Mouse (Mus musculus) forebrain, embryonic 13.5 days (tissue): ENCODE results near the gene Hdgfl3. TPM values are rescaled to one million over a fixed set of nuclear protein-coding genes. Genes with fewer than 3 reads are reported as not detected.

Experiments used
- ATAC-seq: fragments of 200-750 bp; cut with Nextera tagmentation; 2 replicates; pipeline ENCODE4 v1.8.0; 2017
- H3K27ac ChIP-seq: fragments of 300-500 bp; sonication (generic); 2 replicates; pipeline ENCODE4 v1.5.1; 2015; ENCODE audit warnings: inconsistent platforms, mild to moderate bottlenecking, moderate library complexity
- H3K27me3 ChIP-seq: fragments of 300-500 bp; sonication (generic); 2 replicates; pipeline ENCODE4 v1.6.1; 2015; ENCODE audit warnings: mild to moderate bottlenecking, inconsistent platforms
- H3K36me3 ChIP-seq: fragments of 300-500 bp; sonication (generic); 2 replicates; pipeline ENCODE4 v1.6.1; 2015; ENCODE audit warnings: mild to moderate bottlenecking, inconsistent platforms; ENCODE audit not compliant: poor library complexity, severe bottlenecking
- H3K4me1 ChIP-seq: fragments of 300-500 bp; sonication (generic); 2 replicates; pipeline ENCODE4 v1.6.1; 2015; ENCODE audit warnings: inconsistent platforms
- H3K4me2 ChIP-seq: fragments of 300-500 bp; sonication (generic); 2 replicates; pipeline ENCODE4 v1.6.1; 2015; ENCODE audit warnings: inconsistent platforms, mild to moderate bottlenecking, moderate library complexity
- H3K4me3 ChIP-seq: fragments of 300-500 bp; sonication (generic); 2 replicates; pipeline ENCODE4 v1.5.1; 2015; ENCODE audit warnings: mild to moderate bottlenecking, inconsistent platforms
- H3K9ac ChIP-seq: fragments of 300-500 bp; sonication (generic); 2 replicates; pipeline ENCODE4 v1.6.1; 2015; ENCODE audit warnings: mild to moderate bottlenecking, inconsistent platforms
- H3K9me3 ChIP-seq: fragments of 300-500 bp; sonication (generic); replicated peaks from 2 replicates; pipeline ENCODE4 v1.6.1; 2016; ENCODE audit warnings: inconsistent platforms
- WGBS: fragments of 180-500 bp; shearing (Covaris S2); methylation state at CpG from one replicate; pipeline ENCODE4 v1.1.7; 2015; 5-methylcytosine and 5-hydroxymethylcytosine counted together
- polyA plus RNA-seq: library from polyadenylated mRNA; unstranded; fragments of >200 nt; fragmentation: Nextera tagmentation; extraction: Ambion mirVana; gene quantifications from 2 replicates; pipeline ENCODE4 v1.2.1, GENCODE M21; 2015

Gene Hdgfl3
- polyA plus RNA-seq, 1 experiment from 2014 or later = 51.3 TPM

DNA sequence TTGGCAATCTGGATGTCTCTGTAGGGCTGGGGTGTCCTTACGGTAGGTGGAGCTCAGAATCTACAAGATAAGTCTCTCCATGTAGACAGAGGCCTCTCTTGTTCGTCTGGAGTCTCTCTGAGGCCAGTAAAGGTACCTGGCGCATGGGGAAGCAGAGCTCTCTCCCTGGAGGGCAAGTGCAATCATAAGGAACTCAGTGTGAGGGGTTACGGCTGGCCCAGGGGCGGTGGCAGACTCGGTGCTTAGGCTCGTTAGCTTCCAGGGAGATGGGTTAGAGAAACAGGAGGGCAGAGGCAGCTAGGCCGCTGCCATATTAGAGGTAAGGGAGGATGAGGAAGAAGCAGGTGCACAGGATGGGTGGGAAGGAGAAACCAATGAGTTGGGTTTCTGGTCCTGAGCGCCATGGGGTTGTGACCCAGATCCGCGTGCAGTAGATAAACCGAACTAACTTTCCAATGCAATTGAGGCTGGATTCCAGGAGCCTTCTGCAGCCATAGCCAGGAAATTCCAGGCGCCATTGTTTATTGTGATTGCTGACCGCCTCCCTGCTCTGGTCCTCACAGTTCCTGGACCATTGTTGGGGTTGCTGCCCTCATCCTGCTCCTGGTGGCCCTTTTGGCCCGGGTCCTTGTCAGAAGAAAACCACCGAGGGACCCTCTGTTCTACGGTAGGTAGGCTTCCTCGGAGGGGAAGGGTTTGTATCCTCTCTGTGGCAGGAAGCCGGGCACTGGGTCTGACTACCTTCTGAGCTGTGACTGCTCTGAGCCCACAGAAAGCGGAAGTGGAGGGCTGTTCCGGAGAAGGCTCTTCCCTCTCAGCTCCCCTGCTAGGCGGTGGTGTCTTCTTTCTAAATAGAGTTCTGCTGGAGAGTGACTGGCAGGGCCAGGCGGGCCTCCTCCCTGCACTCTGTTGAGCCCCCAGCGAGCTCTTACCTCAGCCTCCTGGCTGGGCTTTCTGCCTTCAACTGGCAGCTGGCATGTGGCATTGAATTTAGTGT lies 71.4 kb downstream of the Hdgfl3 start:
- Histone ChIP-seq H3K27me3 (peaks cover 20% of the 10 kb centered on the region), H3K4me2 (no peak overlapping the region), H3K36me3 (no peaks in the 10 kb centered on the region; the same call in 1 of the 2 replicates), H3K9ac (no peak overlapping the region), H3K9me3 (no peaks in the 10 kb centered on the region), H3K4me3 (no peak overlapping the region), H3K4me1 (peaks cover 19% of the 10 kb centered on the region), H3K27ac (no peak overlapping the region)
- no peak for ATAC-seq
- 75% methylated on average over 24 of the region's 24 CpGs for WGBS

DNA sequence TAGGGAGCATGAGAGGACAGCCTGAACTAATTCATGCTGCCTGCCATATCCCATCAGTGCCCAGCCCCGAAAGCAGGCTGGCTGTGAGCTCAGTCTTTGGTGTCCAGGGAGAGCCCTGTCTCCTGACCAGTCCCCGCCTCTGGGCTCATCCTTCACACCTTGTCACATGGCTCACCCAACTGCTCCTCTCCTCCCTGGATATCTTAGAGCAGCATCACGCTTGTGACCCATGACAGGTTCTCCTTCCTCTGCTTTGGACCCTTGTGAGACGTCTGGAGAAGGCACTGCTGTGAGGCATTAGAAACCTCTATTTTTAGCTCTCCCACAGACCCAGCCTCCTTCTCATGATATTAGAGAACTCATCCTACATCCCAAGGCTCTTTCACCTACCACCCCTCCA lies 72.4 kb downstream of the Hdgfl3 start:
- H3K9ac ChIP-seq = no peak overlapping the region
- no peak for ATAC-seq
- no peak overlapping the region for H3K27ac ChIP-seq
- H3K27me3 ChIP-seq = peaks cover 30% of the 10 kb centered on the region
- H3K4me1 ChIP-seq = peaks cover 20% of the 10 kb centered on the region
- no peaks in the 10 kb centered on the region for H3K9me3 ChIP-seq
- no peak overlapping the region for H3K4me3 ChIP-seq
- no peak overlapping the region for H3K4me2 ChIP-seq
- WGBS = 85% methylated on average over 4 of the region's 4 CpGs
- H3K36me3 ChIP-seq = no peaks in the 10 kb centered on the region; the same call in 1 of the 2 replicates

DNA sequence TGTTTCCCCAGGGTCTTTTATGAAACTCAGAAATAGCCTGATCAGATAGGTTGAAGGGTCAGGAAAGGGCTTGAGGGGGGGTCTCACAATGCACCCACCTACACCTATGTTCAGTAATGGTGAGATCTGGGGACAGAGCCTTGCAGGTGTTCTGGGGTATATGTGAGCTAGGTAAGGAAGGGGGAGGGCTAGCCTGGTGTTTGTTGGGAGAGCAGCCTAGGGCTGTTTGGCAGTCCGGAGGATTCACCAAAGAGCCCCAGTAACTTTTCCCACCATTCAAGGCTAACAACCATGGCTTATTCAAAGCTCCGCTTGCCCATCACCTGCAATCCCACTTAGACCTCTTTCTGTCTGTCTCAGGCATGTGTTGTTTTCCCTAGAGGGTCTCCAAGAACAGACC lies 72.8 kb downstream of the Hdgfl3 start:
- Histone ChIP-seq H3K9me3 (no peaks in the 10 kb centered on the region), H3K4me3 (no peak overlapping the region), H3K27ac (no peak overlapping the region), H3K4me1 (peaks cover 20% of the 10 kb centered on the region), H3K27me3 (peaks cover 32% of the 10 kb centered on the region), H3K9ac (no peak overlapping the region), H3K4me2 (no peak overlapping the region), H3K36me3 (no peaks in the 10 kb centered on the region; the same call in 1 of the 2 replicates)
- no peak for ATAC-seq
- 89% methylated on average over 2 of the region's 2 CpGs for WGBS

DNA sequence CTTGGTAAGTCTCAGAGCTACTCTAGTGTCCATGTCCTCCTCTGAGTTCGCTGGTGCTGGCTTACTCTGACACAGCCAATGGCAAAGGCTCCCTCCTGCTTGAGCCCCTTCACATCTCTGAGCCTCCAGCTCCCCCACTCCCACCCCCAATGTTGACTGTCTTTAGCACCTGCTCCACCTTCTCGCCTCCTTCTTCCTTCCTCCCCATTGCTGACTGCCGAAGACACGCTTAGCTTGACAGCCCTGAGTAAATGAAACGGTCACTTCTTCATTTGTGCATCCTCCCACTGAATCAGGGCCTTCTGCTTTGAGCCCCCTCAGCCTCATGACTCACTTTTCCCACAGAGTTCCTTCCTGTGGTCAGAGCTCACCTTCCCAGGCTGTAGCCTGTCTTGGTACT lies 73.3 kb downstream of the Hdgfl3 start:
- Histone ChIP-seq H3K9me3 (no peaks in the 10 kb centered on the region), H3K4me3 (no peak overlapping the region), H3K4me1 (peaks cover 20% of the 10 kb centered on the region), H3K4me2 (no peak overlapping the region), H3K9ac (no peak overlapping the region), H3K27me3 (peaks cover 32% of the 10 kb centered on the region), H3K27ac (no peak overlapping the region), H3K36me3 (no peaks in the 10 kb centered on the region; the same call in 1 of the 2 replicates)
- 77% methylated on average over 5 of the region's 5 CpGs for WGBS
- no peak for ATAC-seq

DNA sequence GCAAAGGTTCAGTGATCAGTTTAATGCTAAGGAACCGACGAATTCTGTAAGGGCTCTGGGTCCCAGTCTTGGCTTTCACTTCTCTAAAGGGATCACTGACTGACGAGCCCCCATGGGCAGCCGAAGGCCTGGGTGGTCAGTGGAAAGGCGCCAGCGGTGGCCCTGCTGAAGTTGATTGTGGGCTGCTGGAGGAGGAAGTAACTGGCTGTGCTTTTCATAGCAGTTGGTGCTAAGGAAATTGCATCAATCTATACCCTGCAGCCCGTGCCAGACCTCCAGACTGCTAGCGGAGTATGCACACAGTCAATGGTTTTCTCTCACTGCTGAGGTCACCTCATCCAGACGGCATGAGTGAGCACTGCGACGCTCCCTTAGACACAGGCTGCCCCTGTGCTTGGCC lies 74.2 kb downstream of the Hdgfl3 start:
- 0 out of 2 replicates have a peak overlapping the region, but pooled peaks have one; percentile 76 for H3K9ac ChIP-seq
- H3K4me2 ChIP-seq = peak overlapping the region; percentile 98
- no peak overlapping the region for H3K27ac ChIP-seq
- H3K4me3 ChIP-seq = peak overlapping the region; percentile 67; the same call in 1 of the 2 replicates
- H3K9me3 ChIP-seq = no peaks in the 10 kb centered on the region
- peaks cover 20% of the 10 kb centered on the region for H3K4me1 ChIP-seq
- H3K36me3 ChIP-seq = no peaks in the 10 kb centered on the region; the same call in 1 of the 2 replicates
- WGBS = 56% methylated on average over 11 of the region's 11 CpGs
- no peak for ATAC-seq
- peaks cover 32% of the 10 kb centered on the region for H3K27me3 ChIP-seq

DNA sequence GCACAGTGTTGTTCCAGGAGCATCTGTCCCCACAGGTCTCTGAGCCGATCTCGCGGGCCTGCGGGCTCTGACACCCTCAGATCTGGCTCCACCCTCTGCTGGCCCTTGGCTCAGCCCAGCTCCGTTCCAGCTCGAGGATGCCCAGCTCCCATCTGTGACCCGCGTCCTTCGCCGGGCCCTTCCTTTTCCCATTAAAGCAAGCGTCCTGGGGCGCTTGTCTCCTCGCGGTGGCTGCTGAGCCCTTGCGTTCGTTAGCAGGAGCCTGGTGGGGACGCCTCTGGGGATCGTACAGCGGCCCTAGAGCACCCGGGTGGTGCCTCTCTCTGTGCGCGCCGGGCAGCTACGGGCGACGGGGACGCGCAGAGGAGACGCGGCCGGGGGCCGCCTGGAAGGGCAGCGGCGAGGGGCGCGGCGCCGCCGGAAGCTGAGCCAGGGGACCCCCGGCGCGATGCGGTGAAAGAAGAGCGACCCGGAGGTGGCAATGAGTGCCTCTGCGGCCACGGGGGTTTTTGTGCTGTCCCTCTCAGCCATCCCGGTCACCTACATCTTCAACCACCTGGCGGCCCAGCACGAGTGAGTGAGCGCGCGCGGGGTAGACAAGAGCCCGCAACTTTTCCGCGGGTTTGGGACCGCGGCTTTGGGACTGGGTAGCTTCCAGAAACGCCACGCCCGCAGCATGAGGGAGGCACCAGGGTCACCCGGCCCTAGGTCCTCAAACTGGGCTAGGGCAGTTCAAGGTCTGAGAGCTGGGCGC lies 75.1 kb downstream of the Hdgfl3 start, which contains the start of gene Tm6sf1:
TSS of gene Tm6sf1 (plus strand) at position 34 of the 754 bp plus-strand sequence.
- Histone ChIP-seq H3K9ac (peak within 1 kb of the TSS; percentile 76), H3K4me3 (peak within 1 kb of the TSS; percentile 67), H3K36me3 (no peaks in the 10 kb centered on the region), H3K4me1 (peaks cover 26% of the 10 kb centered on the region), H3K27ac (no peak within 1 kb of the TSS), H3K9me3 (no peaks in the 10 kb centered on the region), H3K27me3 (peaks cover 32% of the 10 kb centered on the region), H3K4me2 (peak within 1 kb of the TSS; percentile 98)
- ATAC-seq = peak; percentile 84
- under 1% methylated on average over 64 of the region's 64 CpGs for WGBS

DNA sequence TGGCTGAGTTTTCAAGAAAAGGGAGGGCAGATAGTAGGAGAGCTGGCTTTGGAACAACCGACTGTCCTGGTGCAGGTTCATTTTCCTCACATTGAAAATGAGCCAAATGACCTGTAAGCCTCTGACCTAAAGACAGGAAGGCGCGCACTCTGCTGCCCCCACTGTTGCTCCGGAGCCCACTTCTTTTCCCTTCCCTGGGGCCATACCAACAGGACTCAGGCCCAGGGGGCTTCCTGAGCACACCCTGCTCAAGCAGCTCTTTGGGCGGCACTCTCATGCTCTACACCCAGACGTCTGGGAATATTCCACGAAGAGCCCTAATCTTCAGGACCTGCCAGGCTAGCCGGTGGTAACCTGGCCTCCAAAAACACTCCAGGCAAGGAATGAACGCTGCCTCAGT lies 76.0 kb downstream of the Hdgfl3 start:
- Histone ChIP-seq H3K27ac (no peak overlapping the region), H3K4me3 (peak overlapping the region; percentile 67), H3K4me2 (peak overlapping the region; percentile 98), H3K9me3 (no peaks in the 10 kb centered on the region), H3K36me3 (no peaks in the 10 kb centered on the region), H3K9ac (no peak overlapping the region; the same call in 1 of the 2 replicates), H3K4me1 (peaks cover 26% of the 10 kb centered on the region), H3K27me3 (peaks cover 32% of the 10 kb centered on the region)
- ATAC-seq = no peak
- 9% methylated on average over 9 of the region's 9 CpGs for WGBS

DNA sequence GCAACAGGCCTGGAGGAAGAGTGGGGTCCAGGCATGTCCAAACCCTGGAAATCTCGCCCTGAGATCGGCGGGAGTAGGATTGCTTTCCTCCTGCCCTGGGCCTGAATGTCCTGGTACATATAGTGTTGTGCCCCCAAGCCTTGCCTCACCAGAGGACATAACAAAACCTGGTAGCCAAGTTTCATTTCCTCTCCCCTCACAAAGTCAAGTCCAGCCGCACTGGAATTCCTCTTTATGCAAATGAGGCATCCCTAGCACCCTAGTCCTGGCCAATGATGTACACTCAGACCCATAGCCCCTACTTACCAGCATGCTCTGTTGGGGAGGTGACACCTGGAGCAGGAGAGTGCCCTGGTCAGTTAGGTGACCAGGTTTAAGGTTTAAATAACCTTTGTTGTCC lies 78.1 kb downstream of the Hdgfl3 start:
- H3K4me3 ChIP-seq = no peak overlapping the region
- peaks cover 32% of the 10 kb centered on the region for H3K27me3 ChIP-seq
- no peaks in the 10 kb centered on the region for H3K9me3 ChIP-seq
- H3K4me2 ChIP-seq = no peak overlapping the region
- H3K4me1 ChIP-seq = peaks cover 26% of the 10 kb centered on the region
- H3K9ac ChIP-seq = no peak overlapping the region
- 84% methylated on average over 4 of the region's 4 CpGs for WGBS
- ATAC-seq = no peak
- no peaks in the 10 kb centered on the region for H3K36me3 ChIP-seq
- no peak overlapping the region for H3K27ac ChIP-seq

DNA sequence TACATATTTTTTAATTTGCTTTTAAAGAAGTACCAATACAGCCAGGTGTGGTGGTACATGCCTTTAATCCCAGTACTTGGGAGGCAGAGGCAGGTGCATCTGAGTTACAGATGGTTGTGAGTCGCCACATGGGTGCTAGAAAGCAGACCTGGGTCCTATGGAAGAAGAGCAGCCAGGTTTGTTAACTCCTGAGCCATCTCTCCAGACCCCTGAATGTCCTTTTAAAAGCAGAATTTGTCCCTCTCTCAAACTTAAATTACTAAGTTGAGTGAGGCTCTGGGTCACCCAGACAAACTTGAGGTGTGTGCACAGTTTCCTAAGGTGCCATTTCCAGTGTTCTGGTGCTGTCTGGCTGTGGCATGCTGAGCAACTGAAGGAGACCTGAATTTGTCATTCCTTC lies 78.6 kb downstream of the Hdgfl3 start, which contains the start of gene Gm10160:
TSS of gene Gm10160 (minus strand) at position 101 of the 400 bp plus-strand sequence.
- Histone ChIP-seq H3K27ac (no peak within 1 kb of the TSS; the same call in 1 of the 2 replicates), H3K4me2 (no peak within 1 kb of the TSS), H3K4me3 (no peak within 1 kb of the TSS), H3K4me1 (peaks cover 26% of the 10 kb centered on the region), H3K9ac (no peak within 1 kb of the TSS), H3K27me3 (peaks cover 32% of the 10 kb centered on the region), H3K36me3 (no peaks in the 10 kb centered on the region), H3K9me3 (no peaks in the 10 kb centered on the region)
- ATAC-seq = no peak
- 81% methylated on average over 1 of the region's 1 CpGs for WGBS

DNA sequence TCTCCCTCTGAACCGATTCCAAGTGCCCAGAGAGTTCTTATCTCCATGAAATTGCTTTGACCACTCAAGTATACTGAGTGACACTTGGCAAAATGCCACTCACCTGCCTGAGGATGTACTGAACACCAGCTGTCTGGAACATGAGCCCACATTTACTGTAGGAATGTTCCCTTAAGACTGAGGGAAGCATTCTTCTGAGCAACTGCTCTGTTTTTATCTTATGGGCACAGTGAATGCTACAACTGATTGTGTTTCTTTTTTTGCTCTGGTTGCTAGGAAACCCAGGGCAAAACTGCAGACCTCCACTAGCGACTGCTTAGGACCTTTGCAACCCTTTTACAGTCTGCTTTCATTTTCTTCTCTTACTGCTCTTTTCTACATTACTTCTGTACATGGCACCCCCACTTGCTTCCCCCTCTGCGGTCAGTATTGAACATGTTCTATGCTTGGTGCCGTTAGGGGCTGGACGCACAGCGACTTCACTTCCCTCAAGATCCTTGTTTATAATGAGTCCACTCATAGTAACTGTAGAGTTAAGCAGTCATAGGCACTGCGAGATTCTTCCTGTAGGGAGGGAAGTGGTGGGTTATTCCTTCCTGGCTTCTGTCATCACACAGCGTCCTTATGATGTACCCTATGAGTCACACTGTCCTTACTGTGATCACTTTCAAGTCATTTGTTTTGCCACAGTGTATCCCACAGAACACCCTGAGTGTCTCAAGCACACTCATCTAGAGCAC lies 79.5 kb downstream of the Hdgfl3 start:
- H3K27ac ChIP-seq = no peak overlapping the region; the same call in 1 of the 2 replicates
- ATAC-seq = no peak
- H3K4me2 ChIP-seq = no peak overlapping the region
- peaks cover 26% of the 10 kb centered on the region for H3K27me3 ChIP-seq
- no peaks in the 10 kb centered on the region for H3K9me3 ChIP-seq
- H3K9ac ChIP-seq = no peak overlapping the region
- H3K4me3 ChIP-seq = no peak overlapping the region
- no peaks in the 10 kb centered on the region for H3K36me3 ChIP-seq
- H3K4me1 ChIP-seq = peaks cover 18% of the 10 kb centered on the region
- WGBS = 66% methylated on average over 8 of the region's 8 CpGs

DNA sequence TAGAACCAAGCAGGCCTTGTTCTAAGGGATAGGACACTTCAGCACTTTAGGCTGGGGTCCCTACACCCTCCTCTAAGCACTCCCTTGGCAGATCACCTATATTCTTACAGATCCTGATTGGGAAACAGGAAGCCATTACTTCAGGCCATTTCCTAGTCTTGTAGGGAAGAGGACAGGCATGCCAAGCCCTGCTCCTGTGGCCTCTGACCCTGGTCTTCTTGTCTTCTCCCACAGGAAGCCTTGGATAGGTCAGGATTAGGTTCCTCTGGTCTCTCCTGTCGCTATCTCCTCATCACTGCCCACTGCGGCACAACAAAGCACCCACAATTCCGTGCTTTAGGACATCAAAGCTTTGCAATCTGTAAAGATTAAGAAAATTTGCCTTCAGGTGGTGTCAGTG lies 82.6 kb downstream of the Hdgfl3 start:
- Histone ChIP-seq H3K9me3 (no peaks in the 10 kb centered on the region), H3K4me2 (no peak overlapping the region), H3K36me3 (no peaks in the 10 kb centered on the region), H3K27ac (no peak overlapping the region), H3K4me1 (peaks cover 21% of the 10 kb centered on the region), H3K27me3 (no peaks in the 10 kb centered on the region; the same call in 1 of the 2 replicates), H3K9ac (no peak overlapping the region), H3K4me3 (no peak overlapping the region)
- 91% methylated on average over 3 of the region's 3 CpGs for WGBS
- no peak for ATAC-seq
